Mouse (Mus musculus) MEL (cell line): Measurements from ENCODE around the gene Egf.
A peak's percentile ranks its signal among the peaks of the same experiment; 100 is the strongest.

Source experiments
- CHD1 ChIP-seq: IDR thresholded peaks from 2 replicates; pipeline ENCODE4 v1.6.1; 2012; ENCODE audit warnings: low read depth, mild to moderate bottlenecking, inconsistent platforms, low read length, improper control_type of control experiment
- CTCF ChIP-seq, 3 experiments: IDR thresholded peaks in 2 of 3; conservative IDR thresholded peaks in 1 of 3; 2 replicates each; pipeline ENCODE4 v1.5.1; 2011 to 2012; ENCODE audit warnings: low read length in 3 of 3, low read depth in 2 of 3, mild to moderate bottlenecking in 2 of 3, improper control_type of control experiment in 1 of 3, inconsistent platforms in 1 of 3, mixed read lengths in 1 of 3, moderate library complexity in 1 of 3; ENCODE audit not compliant: control insufficient read depth in 1 of 3, insufficient read depth in 1 of 3, poor library complexity in 1 of 3, severe bottlenecking in 1 of 3
- ELF1 ChIP-seq: IDR thresholded peaks from 2 replicates; pipeline ENCODE4 v1.6.1; 2014; ENCODE audit warnings: low read depth, mild to moderate bottlenecking, inconsistent platforms, low read length, improper control_type of control experiment, moderate library complexity
- EP300 ChIP-seq, 2 experiments: IDR thresholded peaks; 2 replicates each; pipeline ENCODE4 v1.6.1; 2011; ENCODE audit warnings: improper control_type of control experiment in 2 of 2, low read length in 2 of 2, low read depth in 1 of 2, mild to moderate bottlenecking in 1 of 2
- ETS1 ChIP-seq: IDR thresholded peaks from 2 replicates; pipeline ENCODE4 v1.6.1; 2012; ENCODE audit warnings: low read depth, mild to moderate bottlenecking, inconsistent platforms, low read length, improper control_type of control experiment, moderate library complexity
- GATA1 ChIP-seq: IDR thresholded peaks from 2 replicates; pipeline ENCODE4 v1.6.1; 2011; ENCODE audit warnings: low read depth, low read length, improper control_type of control experiment
- HCFC1 ChIP-seq: IDR thresholded peaks from 2 replicates; pipeline ENCODE4 v1.6.1; 2012; ENCODE audit warnings: low read depth, mild to moderate bottlenecking, inconsistent platforms, low read length, improper control_type of control experiment, moderate library complexity
- NRF1 ChIP-seq: IDR thresholded peaks from 2 replicates; pipeline ENCODE4 v1.6.1; 2014; ENCODE audit warnings: low read depth, mild to moderate bottlenecking, inconsistent platforms, low read length, improper control_type of control experiment, moderate library complexity; ENCODE audit not compliant: poor library complexity, insufficient read depth, severe bottlenecking
- POLR2A ChIP-seq, 2 experiments: IDR thresholded peaks; 2 replicates each; pipeline ENCODE4 v1.6.1; 2011 to 2012; ENCODE audit warnings: low read length in 2 of 2, mild to moderate bottlenecking in 2 of 2, control low read depth in 1 of 2, improper control_type of control experiment in 1 of 2, low read depth in 1 of 2, moderate library complexity in 1 of 2; ENCODE audit not compliant: control insufficient read depth in 1 of 2, insufficient read depth in 1 of 2, poor library complexity in 1 of 2
- RAD21 ChIP-seq: IDR thresholded peaks from 2 replicates; pipeline ENCODE4 v1.6.1; 2011; ENCODE audit warnings: mild to moderate bottlenecking, low read depth, low read length, improper control_type of control experiment
- SMC3 ChIP-seq: IDR thresholded peaks from 2 replicates; pipeline ENCODE4 v1.6.1; 2011; ENCODE audit warnings: low read depth, low read length, improper control_type of control experiment
- TAL1 ChIP-seq: IDR thresholded peaks from 2 replicates; pipeline ENCODE4 v1.6.1; 2012; ENCODE audit warnings: mild to moderate bottlenecking, inconsistent platforms, low read length, moderate library complexity, mixed read lengths
- USF1 ChIP-seq: IDR thresholded peaks from 2 replicates; pipeline ENCODE4 v1.6.1; 2014; ENCODE audit warnings: low read depth, mild to moderate bottlenecking, inconsistent platforms, low read length, improper control_type of control experiment, moderate library complexity
- ZNF384 ChIP-seq: IDR thresholded peaks from 2 replicates; pipeline ENCODE4 v1.6.1; 2012; ENCODE audit warnings: low read depth, mild to moderate bottlenecking, inconsistent platforms, low read length, improper control_type of control experiment

GRCm38 (mm10) chr3:129744803-129745202 is 10.3 kb downstream of the Egf start:
- TF ChIP-seq POLR2A (IDR thresholded peaks at IDR 0.05; ENCODE audit: control insufficient read depth in 1 of 2, insufficient read depth in 1 of 2, low read depth in 1 of 2, low read length in 2 of 2, poor library complexity in 1 of 2), result no peak
- TF ChIP-seq CHD1, result no peak
- no peak for TF ChIP-seq HCFC1
- TF ChIP-seq ETS1, result no peak
- TF ChIP-seq EP300 (IDR thresholded peaks at IDR 0.05; ENCODE audit: low read depth in 1 of 2, low read length in 2 of 2), result no peak
- peak; percentile 42 for TF ChIP-seq SMC3
- peak; percentile 47 to 52 (median 49) for TF ChIP-seq CTCF (IDR thresholded peaks at IDR 0.05 in 2 of 3, conservative IDR thresholded peaks at IDR 0.05 in 1 of 3; ENCODE audit: control insufficient read depth in 1 of 3, insufficient read depth in 1 of 3, low read depth in 2 of 3, low read length in 3 of 3, poor library complexity in 1 of 3, severe bottlenecking in 1 of 3)
- TF ChIP-seq ZNF384, result no peak
- TF ChIP-seq USF1, result no peak
- no peak for TF ChIP-seq ELF1
- TF ChIP-seq TAL1, result no peak
- no peak for TF ChIP-seq NRF1
- TF ChIP-seq GATA1, result no peak
- TF ChIP-seq RAD21, result no peak; the same call in 1 of the 2 replicates
